Mouse (Mus musculus) lung, postnatal 0 days (tissue): ENCODE measurements around the gene Commd3. TPM values are rescaled to one million over a fixed set of nuclear protein-coding genes. Genes with fewer than 3 reads are reported as not detected.

Experiments used
- ATAC-seq: fragments of 200-750 bp; cut with Nextera tagmentation; 2 replicates; pipeline ENCODE4 v1.8.0; 2017; ENCODE audit warnings: moderate library complexity
- DNase-seq: peaks from one replicate; pipeline ENCODE4 v3.0.0-alpha.2; 2016; ENCODE audit warnings: low spot score
- H3K27ac ChIP-seq: fragments of 300-500 bp; sonication (generic); 2 replicates; pipeline ENCODE4 v1.5.1; 2014; ENCODE audit warnings: antibody characterized with exemption, mild to moderate bottlenecking, low read length, mixed read lengths
- H3K27me3 ChIP-seq: fragments of 300-500 bp; sonication (generic); replicated peaks from 2 replicates; pipeline ENCODE4 v1.6.1; 2014; ENCODE audit warnings: low read length, mixed read lengths; ENCODE audit not compliant: insufficient read depth
- H3K36me3 ChIP-seq: fragments of 300-500 bp; sonication (generic); 2 replicates; pipeline ENCODE4 v1.6.1; 2014; ENCODE audit warnings: low read length, mixed read lengths; ENCODE audit not compliant: insufficient read depth
- H3K4me1 ChIP-seq: fragments of 300-500 bp; sonication (generic); 2 replicates; pipeline ENCODE4 v1.6.1; 2014; ENCODE audit warnings: antibody characterized with exemption, low read depth, low read length, mixed read lengths; ENCODE audit not compliant: insufficient read depth
- H3K4me2 ChIP-seq: fragments of 300-500 bp; sonication (generic); replicated peaks from 2 replicates; pipeline ENCODE4 v1.6.1; 2014; ENCODE audit warnings: low read depth, mild to moderate bottlenecking, low read length, moderate library complexity, mixed read lengths
- H3K4me3 ChIP-seq: fragments of 300-500 bp; sonication (generic); 2 replicates; pipeline ENCODE4 v1.5.1; 2014; ENCODE audit warnings: low read depth, low read length
- H3K9ac ChIP-seq: fragments of 300-500 bp; sonication (generic); replicated peaks from 2 replicates; pipeline ENCODE4 v1.6.1; 2014; ENCODE audit warnings: low read depth, mild to moderate bottlenecking
- H3K9me3 ChIP-seq: fragments of 300-500 bp; sonication (generic); 2 replicates; pipeline ENCODE4 v1.6.1; 2016; ENCODE audit warnings: low read length, mixed read lengths
- CTCF ChIP-seq: IDR thresholded peaks from 2 replicates; pipeline ENCODE4 v1.5.1; 2016; ENCODE audit warnings: antibody characterized with exemption, mild to moderate bottlenecking
- EP300 ChIP-seq: IDR thresholded peaks from 2 replicates; pipeline ENCODE4 v1.6.1; 2016; ENCODE audit warnings: antibody characterized with exemption, mild to moderate bottlenecking, control low read depth
- WGBS: fragments of 180-500 bp; shearing (Covaris S2); extraction: QIAGEN DNeasy Blood & Tissue Kit; methylation state at CpG from one replicate; pipeline ENCODE4 v1.1.7; 2014; 5-methylcytosine and 5-hydroxymethylcytosine counted together
- polyA plus RNA-seq: library from polyadenylated mRNA; unstranded; fragments of >200 nt; fragmentation: Nextera tagmentation; extraction: Ambion mirVana; gene quantifications from 2 replicates; pipeline ENCODE4 v1.2.1, GENCODE M21; 2015

The Commd3 gene
- polyA plus RNA-seq, 1 experiment from 2014 or later: 184 TPM

DNA sequence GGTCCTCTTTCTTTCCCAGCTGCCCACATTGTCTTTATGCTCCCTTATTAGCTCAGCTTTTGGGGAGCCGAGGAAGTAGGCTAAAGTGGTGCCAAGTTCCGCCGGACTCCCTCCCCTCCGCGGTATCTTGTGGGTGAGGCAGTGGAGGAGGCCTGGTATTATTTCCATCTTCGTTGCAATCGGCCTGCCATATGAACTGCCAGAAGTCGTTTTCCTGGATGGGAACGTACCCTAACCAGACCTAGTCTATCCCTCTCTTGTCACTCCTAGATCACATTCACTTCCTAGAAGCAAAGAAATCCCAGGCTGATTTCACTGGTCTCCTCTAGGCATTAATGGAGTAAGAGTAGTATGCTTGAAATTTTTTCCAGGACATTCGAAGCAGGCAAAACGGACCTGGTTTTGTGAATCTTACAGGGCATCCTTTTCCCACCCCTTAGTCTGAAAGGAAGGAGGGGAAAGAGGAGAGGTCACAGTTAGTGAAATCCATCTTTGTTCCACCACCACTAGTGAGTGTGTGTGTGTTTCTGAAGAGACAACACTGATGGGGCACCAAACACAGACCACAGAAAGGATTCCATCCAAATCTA, 27.3 kb downstream of the Commd3 start:
- H3K9ac ChIP-seq: no peak overlapping the region
- no peak for TF ChIP-seq EP300
- no peak for TF ChIP-seq CTCF
- no peak overlapping the region for H3K4me3 ChIP-seq
- ATAC-seq: no peak
- no peak for DNase-seq
- no peak overlapping the region for H3K4me2 ChIP-seq
- H3K27me3 ChIP-seq: peaks cover 56% of the 10 kb centered on the region
- peaks cover 4% of the 10 kb centered on the region; the same call in 1 of the 2 replicates for H3K4me1 ChIP-seq
- no peak overlapping the region for H3K27ac ChIP-seq
- WGBS: under 1% methylated on average over 11 of the region's 11 CpGs
- H3K36me3 ChIP-seq: no peaks in the 10 kb centered on the region
- H3K9me3 ChIP-seq: no peaks in the 10 kb centered on the region

DNA sequence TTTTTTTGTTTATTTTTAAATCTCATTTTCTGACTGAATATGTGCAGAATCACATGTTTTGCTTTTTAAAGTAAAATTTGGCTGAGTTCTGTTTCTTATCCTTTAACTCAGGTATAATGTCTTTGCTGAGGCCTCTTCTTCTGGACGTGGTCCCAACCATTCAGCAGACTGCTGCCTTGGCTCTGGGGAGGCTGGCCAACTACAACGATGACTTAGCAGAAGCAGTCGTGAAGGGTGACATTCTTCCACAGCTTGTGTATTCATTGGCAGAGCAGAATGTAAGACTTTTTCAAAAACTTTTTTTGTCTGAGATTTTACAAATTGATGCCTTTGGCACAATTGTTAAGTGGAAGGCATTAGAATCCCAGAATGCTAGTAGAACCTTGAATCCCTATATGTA, 38.2 kb downstream of the Commd3 start:
- Histone ChIP-seq H3K4me2 (no peak overlapping the region), H3K4me1 (no peaks in the 10 kb centered on the region), H3K9me3 (no peaks in the 10 kb centered on the region), H3K27me3 (no peaks in the 10 kb centered on the region), H3K4me3 (no peak overlapping the region), H3K27ac (no peak overlapping the region), H3K36me3 (no peaks in the 10 kb centered on the region), H3K9ac (no peak overlapping the region)
- no peak for TF ChIP-seq EP300
- TF ChIP-seq CTCF: no peak
- WGBS: 40% methylated on average over 3 of the region's 3 CpGs
- ATAC-seq (no peak), DNase-seq (no peak)

DNA sequence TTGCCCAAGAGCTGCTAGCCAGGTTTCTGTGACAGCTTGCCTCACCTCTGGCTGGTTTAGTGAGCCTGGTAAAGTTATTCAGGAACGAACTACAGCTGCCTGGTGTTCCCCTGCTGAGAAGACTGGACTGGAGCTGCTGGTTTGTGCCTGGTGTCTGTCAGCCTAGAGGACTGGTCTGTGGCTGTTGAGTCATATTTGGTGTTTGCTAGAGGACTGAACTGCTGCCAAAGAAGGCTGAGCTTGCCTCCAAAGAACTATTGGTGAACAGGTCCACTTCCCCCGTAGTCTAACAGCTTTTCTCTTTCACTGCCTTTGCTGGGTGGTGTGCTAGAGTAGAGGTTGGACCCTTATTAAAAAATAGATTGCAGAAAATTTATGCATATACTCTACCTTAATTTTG, 40.9 kb downstream of the Commd3 start:
- no peak for DNase-seq
- 63% methylated on average over 2 of the region's 2 CpGs for WGBS
- Histone ChIP-seq H3K9ac (no peak overlapping the region), H3K4me2 (no peak overlapping the region), H3K4me1 (no peaks in the 10 kb centered on the region), H3K4me3 (no peak overlapping the region), H3K9me3 (no peaks in the 10 kb centered on the region), H3K27ac (no peak overlapping the region), H3K36me3 (no peaks in the 10 kb centered on the region), H3K27me3 (no peaks in the 10 kb centered on the region)
- TF ChIP-seq CTCF: no peak
- TF ChIP-seq EP300: no peak
- no peak for ATAC-seq

DNA sequence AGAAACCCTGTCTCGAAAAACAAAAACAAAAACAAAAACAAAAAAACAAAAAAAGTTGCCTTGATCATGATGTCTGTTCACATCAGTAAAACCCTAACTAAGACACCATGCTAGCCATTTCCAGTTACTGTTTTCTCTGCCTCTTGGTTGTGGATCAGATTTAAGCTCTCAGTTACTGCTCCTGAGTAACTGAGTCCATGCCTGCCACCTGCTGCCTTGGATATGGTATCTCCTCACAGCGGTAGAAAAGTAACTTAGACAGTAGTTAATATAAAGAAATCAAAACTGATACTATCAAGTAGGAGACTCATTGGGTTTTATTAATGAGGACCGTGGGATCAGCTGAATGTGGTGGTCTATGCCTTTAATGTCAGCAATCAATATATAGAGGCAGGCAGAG, 42.2 kb downstream of the Commd3 start:
- no peaks in the 10 kb centered on the region for H3K4me1 ChIP-seq
- H3K27ac ChIP-seq: no peak overlapping the region
- WGBS: 69% methylated on average over 3 of the region's 3 CpGs
- ATAC-seq (no peak), DNase-seq (no peak)
- TF ChIP-seq EP300 (no peak), CTCF (0 out of 2 replicates have a peak, but pooled peaks have one; percentile 15)
- H3K9me3 ChIP-seq: no peaks in the 10 kb centered on the region
- no peak overlapping the region for H3K9ac ChIP-seq
- no peaks in the 10 kb centered on the region for H3K27me3 ChIP-seq
- no peaks in the 10 kb centered on the region for H3K36me3 ChIP-seq
- no peak overlapping the region for H3K4me3 ChIP-seq
- no peak overlapping the region for H3K4me2 ChIP-seq

DNA sequence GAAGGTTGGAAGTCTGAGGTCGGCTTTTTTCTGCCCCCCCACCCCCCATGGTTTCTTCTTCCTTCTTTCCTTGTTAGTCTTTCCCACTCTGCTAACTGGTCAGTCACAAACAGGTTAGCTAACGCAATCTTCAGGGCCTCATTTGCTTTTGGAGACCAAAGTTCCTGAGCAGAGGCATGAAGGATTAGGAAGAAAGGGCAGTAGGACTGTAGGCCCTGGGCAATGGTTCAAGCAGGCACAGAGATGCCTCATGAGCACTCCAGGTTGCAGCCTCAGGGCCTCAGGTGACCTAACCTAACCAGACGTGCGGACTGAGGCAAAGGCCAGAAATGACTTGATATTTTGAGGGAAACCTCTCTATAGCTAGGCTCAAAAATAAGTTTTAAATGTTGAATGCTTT, 46.3 kb downstream of the Commd3 start:
- Histone ChIP-seq H3K9ac (no peak overlapping the region), H3K27me3 (no peaks in the 10 kb centered on the region), H3K36me3 (no peaks in the 10 kb centered on the region), H3K4me2 (no peak overlapping the region), H3K4me3 (no peak overlapping the region), H3K27ac (no peak overlapping the region), H3K4me1 (no peaks in the 10 kb centered on the region), H3K9me3 (no peaks in the 10 kb centered on the region)
- no peak for TF ChIP-seq EP300
- no peak for TF ChIP-seq CTCF
- ATAC-seq (no peak), DNase-seq (no peak)
- WGBS: 79% methylated on average over 4 of the region's 4 CpGs

DNA sequence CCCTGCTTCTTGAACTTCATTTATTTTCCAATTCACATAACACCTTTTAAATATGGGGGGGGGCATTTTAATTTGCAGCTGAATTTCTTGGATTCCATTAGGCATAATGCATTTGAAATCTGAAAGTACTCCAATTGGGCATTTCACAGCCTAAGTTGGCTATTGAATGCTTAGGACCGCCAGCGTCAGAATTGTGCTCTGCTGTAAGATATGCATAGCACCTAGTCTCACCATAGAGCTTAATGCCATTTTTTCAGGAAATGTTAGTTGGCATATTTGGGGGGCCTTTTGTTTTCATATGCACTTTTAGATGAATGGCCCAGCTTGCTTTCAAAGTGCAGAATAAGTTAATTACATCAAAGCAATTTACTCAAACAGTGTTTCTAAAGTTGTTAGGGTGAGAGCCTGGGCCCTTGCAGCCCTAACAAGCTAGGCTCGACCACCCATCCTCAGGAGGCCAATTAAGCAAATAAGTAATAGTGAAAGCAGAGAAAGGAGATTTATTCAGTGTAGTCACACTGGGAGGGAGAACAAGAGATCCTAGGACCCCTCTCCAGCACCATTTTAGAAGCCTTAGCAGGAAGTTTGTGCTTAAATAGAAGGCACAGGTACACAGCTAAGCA, 50.1 kb downstream of the Commd3 start:
- Histone ChIP-seq H3K9ac (no peak overlapping the region), H3K4me2 (no peak overlapping the region), H3K4me1 (no peaks in the 10 kb centered on the region), H3K4me3 (no peak overlapping the region), H3K27me3 (no peaks in the 10 kb centered on the region), H3K36me3 (no peaks in the 10 kb centered on the region), H3K9me3 (no peaks in the 10 kb centered on the region), H3K27ac (no peak overlapping the region)
- 66% methylated on average over 3 of the region's 3 CpGs for WGBS
- ATAC-seq (no peak), DNase-seq (no peak)
- TF ChIP-seq CTCF: no peak
- TF ChIP-seq EP300: no peak
